Mouse (Mus musculus) embryonic facial prominence, embryonic 10.5 days (tissue): ENCODE measurements at regions not wholly inside any gene's neighbourhood (a gene's known extent, or its start where the extent isn't known, plus 50 kb on each side); places are given as distances from the start of the nearest gene placed in this dataset.

Experiments
- DNase-seq: peaks from one replicate; pipeline ENCODE4 v3.0.0-alpha.2; 2017; ENCODE audit warnings: low spot score
- H3K27ac ChIP-seq: fragments of 300-500 bp; sonication (generic); replicated peaks from 2 replicates; pipeline ENCODE4 v1.5.1; 2016; ENCODE audit warnings: mild to moderate bottlenecking
- H3K27me3 ChIP-seq: fragments of 300-500 bp; sonication (generic); replicated peaks from 2 replicates; pipeline ENCODE4 v1.6.1; 2016; ENCODE audit warnings: low read depth, mild to moderate bottlenecking; ENCODE audit not compliant: poor library complexity, severe bottlenecking
- H3K36me3 ChIP-seq: fragments of 300-500 bp; sonication (generic); replicated peaks from 2 replicates; pipeline ENCODE4 v1.6.1; 2016; ENCODE audit warnings: mild to moderate bottlenecking, moderate library complexity
- H3K4me1 ChIP-seq: fragments of 300-500 bp; sonication (generic); 2 replicates; pipeline ENCODE4 v1.6.1; 2016
- H3K4me3 ChIP-seq: fragments of 300-500 bp; sonication (generic); 2 replicates; pipeline ENCODE4 v1.5.1; 2016; ENCODE audit warnings: mild to moderate bottlenecking, moderate library complexity
- H3K9me3 ChIP-seq: fragments of 300-500 bp; sonication (generic); 2 replicates; pipeline ENCODE4 v1.6.1; 2016; ENCODE audit warnings: mild to moderate bottlenecking
- WGBS: fragments of 180-500 bp; shearing (Covaris S2); methylation state at CpG from one replicate; pipeline ENCODE4 v1.1.7; 2016; 5-methylcytosine and 5-hydroxymethylcytosine counted together

DNA sequence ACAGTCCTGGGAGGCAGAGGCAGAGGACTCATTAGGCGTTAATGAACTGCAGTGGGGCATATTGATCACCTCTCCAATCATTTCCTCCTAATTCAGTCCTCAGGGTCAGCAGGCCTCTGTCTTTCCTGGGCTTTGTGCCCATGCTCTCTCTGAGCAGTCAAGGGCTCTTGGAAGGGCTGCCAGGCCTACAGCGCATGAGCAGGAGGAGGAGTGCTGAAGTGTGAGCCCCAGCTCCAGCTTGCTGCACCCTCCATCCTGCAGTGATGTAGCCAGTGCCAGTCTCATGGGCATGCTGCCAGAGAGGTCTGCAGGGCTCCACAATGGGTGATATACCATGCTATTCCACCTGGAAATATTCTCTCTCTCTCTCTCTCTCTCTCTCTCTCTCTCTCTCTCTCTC is 89.6 kb upstream of the Pja1 start:
- 88% methylated on average over 2 of the region's 2 CpGs for WGBS

DNA sequence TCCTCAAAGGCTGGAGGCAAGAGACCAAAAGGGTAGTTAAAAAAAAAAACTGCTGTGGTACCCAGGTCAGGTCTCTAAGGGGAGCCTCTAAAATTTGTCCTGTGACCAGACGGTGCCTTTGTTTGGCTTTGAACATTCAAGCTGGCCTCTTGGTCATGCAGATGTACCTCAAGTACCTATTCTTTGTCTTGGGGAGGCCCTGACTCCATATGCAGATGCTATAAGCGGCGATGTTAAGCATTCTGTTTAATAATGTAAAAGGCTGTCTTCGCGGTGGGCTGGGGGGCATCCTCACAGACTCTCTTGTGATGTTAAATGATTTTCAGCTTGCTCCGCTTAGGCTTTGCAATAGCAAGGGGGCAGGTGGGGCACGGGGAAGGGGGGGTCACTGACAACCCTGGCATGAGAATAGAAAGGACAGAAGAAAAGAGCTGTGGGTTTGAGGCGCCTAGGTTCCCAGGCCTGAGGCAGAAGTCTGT is 85.8 kb upstream of the Pja1 start:
- peak overlapping the region; percentile 44 for H3K27ac ChIP-seq
- no peak for DNase-seq
- H3K36me3 ChIP-seq, result no peaks in the 10 kb centered on the region
- 25% methylated on average over 8 of the region's 8 CpGs for WGBS
- peaks cover 99% of the 10 kb centered on the region for H3K27me3 ChIP-seq
- H3K4me1 ChIP-seq, result peaks cover 13% of the 10 kb centered on the region
- H3K4me3 ChIP-seq, result no peak overlapping the region
- H3K9me3 ChIP-seq, result no peaks in the 10 kb centered on the region

More for the DNA sequence above, 89.6 kb upstream of the Pja1 start:
- DNase-seq, result no peak
- Histone ChIP-seq H3K27me3 (peaks cover 100% of the 10 kb centered on the region), H3K4me1 (peaks cover 15% of the 10 kb centered on the region), H3K27ac (no peak overlapping the region), H3K4me3 (no peak overlapping the region), H3K36me3 (no peaks in the 10 kb centered on the region), H3K9me3 (no peaks in the 10 kb centered on the region)

DNA sequence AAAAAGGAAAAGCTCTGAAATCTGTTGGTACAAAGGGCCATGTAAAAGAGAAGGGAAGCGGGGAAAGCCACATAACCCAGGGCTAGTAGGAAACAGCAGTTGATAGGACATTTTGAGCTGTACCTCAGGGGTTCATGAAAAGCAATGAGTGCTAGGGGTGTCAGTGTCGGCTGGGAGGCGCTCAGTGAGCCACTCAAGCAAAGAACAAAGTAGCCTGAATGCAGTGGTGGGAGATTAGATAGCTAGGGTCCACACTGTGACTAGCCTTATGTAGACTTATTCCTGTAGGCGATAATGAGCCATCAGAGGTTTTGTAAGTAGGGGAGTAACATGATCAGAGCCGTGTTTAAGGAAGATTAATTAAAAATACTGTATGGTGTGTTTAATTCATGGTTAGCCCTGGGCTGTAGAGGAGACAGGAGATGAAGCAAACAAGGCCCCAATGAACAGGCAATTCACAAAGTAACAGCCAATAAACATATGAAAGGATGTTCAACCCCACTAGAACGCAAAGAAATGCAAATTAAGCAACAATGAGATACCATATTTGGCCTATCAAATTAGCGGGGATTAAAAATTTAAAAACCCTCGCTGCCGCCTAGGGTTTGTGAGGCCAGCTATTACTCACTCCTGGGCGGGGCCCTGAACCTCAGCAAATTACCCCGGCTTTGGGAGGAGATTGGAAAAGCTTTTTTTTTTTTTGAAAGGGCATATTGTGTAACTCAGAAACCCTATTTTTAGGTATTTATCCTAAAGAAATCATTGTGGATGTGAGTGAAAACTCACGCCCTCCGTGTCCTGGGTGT is 85.1 kb upstream of the Pja1 start:
- Histone ChIP-seq H3K27ac (no peak overlapping the region), H3K27me3 (peaks cover 99% of the 10 kb centered on the region), H3K4me3 (no peak overlapping the region), H3K9me3 (no peaks in the 10 kb centered on the region), H3K36me3 (no peaks in the 10 kb centered on the region), H3K4me1 (peaks cover 12% of the 10 kb centered on the region)
- WGBS, result 37% methylated on average over 13 of the region's 13 CpGs
- no peak for DNase-seq

DNA sequence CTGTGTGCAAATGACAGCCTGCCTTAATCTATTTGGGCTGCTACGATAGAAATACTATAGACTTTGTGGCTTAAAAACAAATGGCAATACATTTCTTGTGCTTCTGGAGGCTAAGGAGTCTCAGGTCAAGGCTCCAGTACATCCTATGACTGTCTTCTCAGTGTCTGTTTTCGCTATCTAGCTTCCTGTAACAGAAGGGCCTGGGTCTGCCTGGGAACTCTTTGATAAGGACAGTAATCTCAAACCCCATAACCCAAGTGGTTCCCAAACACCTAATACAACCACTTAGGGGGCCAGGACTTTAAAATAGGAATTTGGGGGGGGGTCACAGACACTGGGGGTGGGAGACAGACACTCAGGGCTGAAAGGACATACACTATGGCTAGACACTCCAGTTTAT is 81.7 kb upstream of the Pja1 start:
- H3K36me3 ChIP-seq, result no peaks in the 10 kb centered on the region
- no peak for DNase-seq
- peaks cover 99% of the 10 kb centered on the region for H3K27me3 ChIP-seq
- H3K4me3 ChIP-seq, result no peak overlapping the region
- H3K9me3 ChIP-seq, result no peaks in the 10 kb centered on the region
- no peak overlapping the region for H3K27ac ChIP-seq
- peaks cover 28% of the 10 kb centered on the region for H3K4me1 ChIP-seq
- 81% methylated on average over 2 of the region's 2 CpGs for WGBS

DNA sequence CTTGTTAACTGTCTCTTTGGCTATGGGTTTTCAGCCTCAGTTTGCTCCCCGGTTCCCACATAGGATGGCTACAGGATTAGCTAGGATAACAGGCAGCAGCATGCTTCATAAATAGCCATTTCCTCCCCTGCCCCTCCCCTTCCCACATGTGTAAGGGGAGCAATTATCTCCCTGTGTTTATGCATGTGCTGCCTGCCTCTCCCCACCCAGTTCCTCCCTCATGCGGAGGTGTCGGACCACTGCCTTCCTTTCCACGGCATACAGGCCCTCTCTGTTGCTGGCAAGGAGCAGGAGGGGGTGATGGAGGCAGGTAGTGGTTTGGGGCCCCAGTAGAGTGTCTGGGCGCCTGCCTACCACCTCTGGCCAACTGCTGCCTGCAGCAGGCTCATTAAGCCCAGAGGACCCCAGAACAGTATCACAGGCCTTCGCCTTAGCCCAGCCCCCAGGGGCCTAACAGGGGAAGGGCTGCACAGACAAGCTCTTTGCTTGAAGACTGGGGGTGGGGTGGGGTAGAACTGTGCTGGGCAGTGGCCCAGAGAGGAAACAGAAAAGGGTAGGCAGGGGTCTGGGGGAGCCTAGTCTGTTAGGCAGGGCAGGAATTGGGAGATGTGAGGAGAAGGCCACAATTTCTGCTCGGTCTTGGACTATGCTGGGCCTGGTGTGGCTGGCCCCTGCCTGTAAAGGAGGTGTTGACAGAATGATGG is 79.1 kb upstream of the Pja1 start:
- Histone ChIP-seq H3K27ac (peak overlapping the region; percentile 67), H3K4me3 (no peak overlapping the region), H3K9me3 (no peaks in the 10 kb centered on the region), H3K27me3 (peaks cover 98% of the 10 kb centered on the region), H3K36me3 (no peaks in the 10 kb centered on the region), H3K4me1 (peaks cover 17% of the 10 kb centered on the region)
- WGBS, result 44% methylated on average over 7 of the region's 7 CpGs
- DNase-seq, result peak; percentile 15

DNA sequence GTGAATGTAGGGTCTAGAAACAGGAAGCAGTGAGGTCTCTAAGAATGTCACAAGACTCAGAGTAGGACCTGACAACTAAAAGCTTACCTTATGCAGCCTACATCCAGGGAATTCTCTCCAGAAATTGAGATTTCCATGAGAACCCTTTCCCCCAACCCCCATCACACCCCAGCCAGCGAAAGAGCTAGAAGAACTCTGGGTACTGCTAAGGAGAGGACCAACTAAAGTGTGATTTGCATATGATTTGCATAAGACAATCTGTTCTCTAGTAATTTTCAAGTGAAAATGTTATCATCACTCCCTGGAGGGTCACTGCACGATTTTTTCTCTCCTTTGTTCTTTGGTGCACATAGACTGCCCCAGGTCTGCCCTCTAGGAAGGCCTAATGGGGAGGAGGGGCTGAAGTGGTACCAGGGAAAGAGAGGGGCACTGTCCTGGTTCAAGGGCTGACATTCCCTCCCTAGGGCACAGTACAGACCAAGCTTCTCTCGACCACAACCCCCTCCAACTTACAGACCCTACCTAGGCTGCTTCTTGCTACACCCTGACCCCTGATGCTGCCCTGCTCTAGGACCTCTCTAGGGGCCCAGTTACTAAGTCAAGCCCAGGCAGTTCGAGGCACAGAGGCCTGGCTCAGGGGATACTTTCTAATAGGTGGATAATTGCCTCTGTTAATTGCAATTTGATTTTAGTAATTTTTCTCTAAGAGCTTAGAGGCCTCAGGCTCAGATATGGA is 77.4 kb upstream of the Pja1 start:
- peaks cover 96% of the 10 kb centered on the region for H3K27me3 ChIP-seq
- 57% methylated on average over 4 of the region's 4 CpGs for whole genome bisulfite sequencing
- no peaks in the 10 kb centered on the region for H3K9me3 ChIP-seq
- peaks cover 17% of the 10 kb centered on the region for H3K4me1 ChIP-seq
- H3K4me3 ChIP-seq, result no peak overlapping the region
- H3K36me3 ChIP-seq, result no peaks in the 10 kb centered on the region
- no peak overlapping the region for H3K27ac ChIP-seq
- DNase-seq, result no peak

DNA sequence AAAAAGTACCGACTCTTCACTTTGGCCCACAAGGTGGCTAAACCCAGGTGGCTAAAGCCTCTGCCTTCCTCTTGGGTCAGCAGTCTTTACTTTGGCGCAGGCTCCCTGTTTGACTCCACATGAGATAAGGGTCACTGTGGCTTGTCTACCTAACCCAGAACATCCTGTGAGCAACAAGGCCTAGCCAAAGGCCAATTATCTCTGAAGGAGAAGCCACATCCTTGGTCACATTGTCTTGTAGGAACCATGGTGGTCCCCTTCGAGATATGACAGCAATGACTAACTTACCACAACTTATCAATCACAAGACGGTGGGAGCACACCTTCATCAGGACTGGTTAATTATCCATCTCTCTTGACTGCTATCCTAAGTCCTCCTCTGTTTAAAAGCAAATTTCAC is 73.3 kb upstream of the Pja1 start:
- H3K4me3 ChIP-seq, result no peak overlapping the region
- DNase-seq, result no peak
- peaks cover 5% of the 10 kb centered on the region; the same call in 1 of the 2 replicates for H3K4me1 ChIP-seq
- no peak overlapping the region for H3K27ac ChIP-seq
- 87% methylated on average over 4 of the region's 4 CpGs for WGBS
- H3K9me3 ChIP-seq, result no peaks in the 10 kb centered on the region
- H3K36me3 ChIP-seq, result no peaks in the 10 kb centered on the region
- H3K27me3 ChIP-seq, result peaks cover 96% of the 10 kb centered on the region

DNA sequence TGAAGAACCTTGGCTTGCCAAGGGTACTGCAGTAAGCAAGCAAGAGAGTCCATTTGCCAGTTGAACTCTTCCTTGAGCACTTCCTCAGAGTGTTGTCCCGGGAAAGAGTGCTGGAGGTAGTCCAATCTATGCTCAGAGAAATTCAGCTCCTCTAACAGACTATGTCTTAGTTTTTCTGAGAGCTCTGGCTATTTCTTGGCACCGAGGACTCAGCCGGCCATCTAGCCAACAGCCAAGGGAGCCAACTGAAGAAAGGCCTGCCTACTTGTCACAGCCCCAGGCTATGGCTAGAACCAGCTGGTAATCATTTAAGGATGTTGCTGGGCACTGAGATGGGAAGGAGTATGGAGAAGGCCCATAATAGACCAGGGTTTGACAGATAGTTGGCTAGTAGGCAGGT is 70.8 kb upstream of the Pja1 start:
- no peak overlapping the region for H3K27ac ChIP-seq
- no peak overlapping the region for H3K4me3 ChIP-seq
- 89% methylated on average over 3 of the region's 3 CpGs for WGBS
- no peaks in the 10 kb centered on the region for H3K36me3 ChIP-seq
- H3K9me3 ChIP-seq, result no peaks in the 10 kb centered on the region
- peaks cover 94% of the 10 kb centered on the region for H3K27me3 ChIP-seq
- H3K4me1 ChIP-seq, result peaks cover 5% of the 10 kb centered on the region; the same call in 1 of the 2 replicates
- DNase-seq, result no peak

DNA sequence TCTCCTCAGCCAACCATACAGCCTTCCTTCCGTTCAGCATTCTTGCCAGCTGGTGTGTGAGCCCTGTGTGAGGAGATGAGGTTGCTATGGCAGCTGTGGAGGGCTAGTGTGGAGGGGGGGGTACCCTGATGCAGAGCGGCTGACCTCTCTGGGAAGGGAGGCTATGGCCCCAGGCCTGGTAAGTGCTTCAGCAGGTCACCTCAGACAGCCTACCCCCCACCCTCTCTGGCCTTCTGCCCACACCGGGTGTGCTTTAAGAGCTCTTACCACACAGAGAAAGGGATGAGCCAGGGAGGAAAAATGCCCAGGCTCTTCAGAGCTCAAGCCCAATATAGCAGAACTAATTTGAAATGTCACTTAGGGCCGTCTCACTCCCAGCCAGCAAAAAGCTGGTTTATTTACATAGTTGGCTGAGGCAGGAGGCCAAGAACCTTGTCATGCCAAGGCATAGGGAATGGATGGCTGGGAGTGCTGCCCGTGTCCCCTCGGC is 69.1 kb upstream of the Pja1 start:
- H3K4me1 ChIP-seq, result peaks cover 5% of the 10 kb centered on the region; the same call in 1 of the 2 replicates
- 58% methylated on average over 6 of the region's 6 CpGs for WGBS
- H3K27ac ChIP-seq, result no peak overlapping the region
- no peak overlapping the region for H3K4me3 ChIP-seq
- no peaks in the 10 kb centered on the region for H3K36me3 ChIP-seq
- peaks cover 96% of the 10 kb centered on the region for H3K27me3 ChIP-seq
- no peak for DNase-seq
- H3K9me3 ChIP-seq, result no peaks in the 10 kb centered on the region

DNA sequence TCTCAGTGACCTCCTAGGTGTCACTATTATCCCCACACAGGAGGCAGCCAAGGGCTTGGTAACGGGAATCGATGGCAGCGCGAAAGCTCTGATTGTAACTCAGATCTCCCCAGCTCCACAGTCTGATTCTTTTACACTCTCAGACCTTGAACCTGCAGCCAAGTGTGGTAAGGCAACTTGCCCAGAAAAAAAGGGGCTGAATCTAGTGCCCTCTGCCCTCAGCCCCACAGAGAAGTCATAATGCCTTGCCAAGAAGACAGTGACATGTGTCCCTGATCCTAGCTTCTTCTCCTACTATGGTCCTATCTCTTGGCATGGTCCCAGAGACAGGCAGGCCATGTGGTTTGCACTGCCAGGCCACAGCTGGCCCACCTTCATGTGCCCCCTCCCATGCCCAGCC is 68.6 kb upstream of the Pja1 start:
- no peak overlapping the region for H3K27ac ChIP-seq
- H3K36me3 ChIP-seq, result no peaks in the 10 kb centered on the region
- DNase-seq, result no peak
- WGBS, result 88% methylated on average over 4 of the region's 4 CpGs
- H3K9me3 ChIP-seq, result no peaks in the 10 kb centered on the region
- H3K4me3 ChIP-seq, result no peak overlapping the region
- peaks cover 5% of the 10 kb centered on the region; the same call in 1 of the 2 replicates for H3K4me1 ChIP-seq
- peaks cover 97% of the 10 kb centered on the region for H3K27me3 ChIP-seq

DNA sequence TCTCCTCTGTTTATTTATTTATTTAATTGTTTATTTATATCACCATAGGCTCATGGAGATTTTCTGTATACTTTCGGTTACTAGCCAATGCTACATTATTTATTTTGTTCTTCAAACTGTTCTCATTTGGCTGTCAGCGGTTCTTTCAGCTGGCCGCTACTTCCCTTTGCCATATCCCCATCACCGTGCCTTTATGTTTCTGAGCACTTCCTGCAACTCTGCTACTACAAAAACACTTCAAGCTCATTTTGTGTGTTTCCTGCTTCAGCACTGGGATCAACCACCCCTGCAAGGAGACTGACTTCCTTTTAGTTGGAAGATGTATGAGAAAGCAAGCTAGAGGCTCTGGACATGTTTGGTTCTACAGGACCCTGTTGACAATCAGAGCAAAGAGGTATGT is 66.7 kb upstream of the Pja1 start:
- peaks cover 5% of the 10 kb centered on the region; the same call in 1 of the 2 replicates for H3K4me1 ChIP-seq
- H3K36me3 ChIP-seq, result no peaks in the 10 kb centered on the region
- WGBS, result 90% methylated on average over 4 of the region's 4 CpGs
- DNase-seq, result no peak
- H3K4me3 ChIP-seq, result no peak overlapping the region
- no peak overlapping the region for H3K27ac ChIP-seq
- peaks cover 98% of the 10 kb centered on the region for H3K27me3 ChIP-seq
- no peaks in the 10 kb centered on the region for H3K9me3 ChIP-seq

DNA sequence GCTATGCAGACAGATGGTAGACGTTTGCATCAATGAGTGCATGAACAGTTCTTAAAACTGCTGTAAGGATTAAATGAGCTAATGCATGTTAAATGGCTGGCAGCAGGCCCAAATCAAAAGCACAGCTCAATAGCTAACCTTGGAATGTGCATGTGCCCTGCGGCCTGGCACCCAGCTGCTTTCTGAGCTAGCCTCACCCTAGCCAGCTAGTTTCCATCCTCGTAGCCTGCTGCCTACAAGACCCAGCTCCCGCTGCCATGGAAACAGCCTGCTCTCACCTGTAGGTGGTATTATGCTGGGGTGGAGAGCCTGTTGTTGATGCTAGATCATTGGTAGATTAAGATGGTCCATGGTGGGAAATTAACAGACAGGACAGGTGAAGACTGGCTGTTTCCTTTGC is 63.8 kb upstream of the Pja1 start:
- no peak overlapping the region for H3K4me3 ChIP-seq
- WGBS, result 79% methylated on average over 4 of the region's 4 CpGs
- no peaks in the 10 kb centered on the region for H3K36me3 ChIP-seq
- no peaks in the 10 kb centered on the region for H3K9me3 ChIP-seq
- no peak overlapping the region for H3K27ac ChIP-seq
- DNase-seq, result no peak
- H3K4me1 ChIP-seq, result peaks cover 3% of the 10 kb centered on the region; the same call in 1 of the 2 replicates
- H3K27me3 ChIP-seq, result peaks cover 98% of the 10 kb centered on the region
